Mouse (Mus musculus): ENCODE data around the gene Cfh.
"Not testable (repeated sequence)": the region's sequence is repeated elsewhere in the genome, so short reads cannot be mapped to it uniquely, and the experiment has no call there.

Gene Cfh

DNA sequence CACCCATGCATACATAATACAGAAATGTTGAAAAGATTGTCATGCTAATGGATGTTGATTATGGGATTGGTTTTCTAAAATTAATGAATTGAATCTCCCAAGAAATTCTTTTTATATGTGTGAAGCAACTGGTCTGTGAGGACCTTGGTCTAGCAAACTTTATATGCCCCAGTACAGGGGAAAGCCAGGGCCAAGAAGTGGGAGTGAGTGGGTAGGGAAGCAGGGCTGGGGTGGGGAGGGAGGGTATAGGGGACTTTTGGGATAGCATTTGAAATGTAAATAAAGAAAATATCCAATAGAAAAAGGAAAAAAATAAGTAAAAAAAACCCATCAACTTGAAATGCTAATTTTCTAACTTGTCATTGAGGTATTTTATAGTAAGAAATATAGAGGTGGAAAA, at the start of gene Cfh:
Gene Cfh (minus strand): TSS at position 101 of the 400 bp plus-strand sequence.
- in situ Hi-C loops (cut with MboI, MseI): not testable (repeated sequence)

DNA sequence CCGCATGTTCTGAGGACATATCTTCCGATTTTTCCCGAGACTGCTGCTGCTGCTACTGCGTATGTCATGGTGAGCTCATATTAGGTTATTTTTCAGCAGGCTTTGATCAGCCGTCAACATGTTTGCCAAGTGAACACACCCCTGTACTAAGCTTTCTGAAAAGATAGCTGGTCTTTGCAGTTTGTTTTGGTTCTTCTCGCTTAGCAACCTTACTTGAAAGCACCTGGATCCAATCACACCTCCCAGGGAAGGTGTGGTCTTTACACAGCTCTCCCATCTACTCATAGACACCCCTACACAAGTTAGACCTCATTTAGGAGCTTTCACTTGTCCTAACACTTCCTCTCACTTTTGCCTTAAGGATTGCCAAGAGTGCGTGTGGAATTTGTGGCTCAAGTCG, 43.1 kb upstream of the Cfh start:
- in situ Hi-C loops (cut with MboI, MseI): no loop called here

DNA sequence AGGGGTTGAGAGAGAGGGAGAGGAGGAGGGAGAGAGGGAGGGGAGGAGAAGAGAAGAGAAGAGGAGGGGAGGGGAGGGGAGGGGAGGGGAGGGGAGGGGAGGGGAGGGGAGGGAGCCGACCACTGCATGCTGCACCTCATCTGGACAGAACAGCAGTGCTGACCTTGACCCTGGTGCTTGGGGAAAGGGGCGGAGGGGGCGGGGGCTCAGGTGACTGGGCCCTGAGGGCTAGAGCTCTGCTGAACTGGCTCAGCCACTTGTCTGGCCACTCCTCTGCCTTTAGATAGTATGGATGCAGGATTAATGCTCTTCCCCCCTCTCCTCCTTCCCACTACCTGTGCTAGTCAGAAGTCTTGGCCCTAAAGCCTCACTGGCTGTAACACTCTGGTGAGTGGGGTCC, 41.7 kb upstream of the Cfh start:
- in situ Hi-C loops (cut with MboI, MseI): no loop called here

DNA sequence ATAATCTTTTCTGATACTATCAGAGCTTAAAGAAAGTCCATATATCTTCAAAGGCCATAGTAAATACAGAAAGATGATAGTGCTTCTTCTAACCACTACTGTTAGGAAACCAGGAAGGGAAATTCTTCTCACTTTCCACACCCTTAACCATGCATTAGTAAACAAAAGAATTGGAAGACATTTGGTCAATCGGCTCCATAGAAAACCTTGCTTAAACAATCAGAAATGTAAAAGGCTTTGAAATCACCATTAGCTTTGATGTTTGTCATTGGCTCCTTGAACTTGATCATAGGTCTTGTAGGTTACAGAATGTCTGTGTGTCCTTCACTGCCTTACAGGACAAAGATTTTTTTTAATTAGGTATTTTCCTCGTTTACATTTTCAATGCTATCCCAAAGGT, 21.8 kb upstream of the Cfh start:
- in situ Hi-C loops (cut with MboI, MseI): no loop called here

DNA sequence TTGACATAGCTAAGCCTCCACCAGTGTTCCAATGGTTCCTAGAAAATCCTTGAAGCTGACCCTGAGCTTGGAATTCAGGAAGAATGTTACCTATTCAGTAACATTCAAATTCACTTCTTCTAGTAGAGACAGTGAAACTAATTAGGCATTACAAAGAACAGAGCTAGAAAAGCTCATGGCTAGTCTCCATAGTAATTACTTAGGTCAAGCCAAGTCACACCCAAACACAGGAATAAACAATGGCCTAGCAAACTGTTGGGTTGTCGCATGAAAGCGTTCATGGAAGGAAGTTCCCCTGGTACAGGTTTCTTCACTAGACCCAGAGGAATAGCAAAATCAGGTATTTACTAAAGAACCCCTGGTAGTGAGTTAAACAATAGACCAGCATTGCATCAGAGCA, 4.9 kb upstream of the Cfh start:
- in situ Hi-C loops (cut with MboI, MseI): not testable (repeated sequence)

DNA sequence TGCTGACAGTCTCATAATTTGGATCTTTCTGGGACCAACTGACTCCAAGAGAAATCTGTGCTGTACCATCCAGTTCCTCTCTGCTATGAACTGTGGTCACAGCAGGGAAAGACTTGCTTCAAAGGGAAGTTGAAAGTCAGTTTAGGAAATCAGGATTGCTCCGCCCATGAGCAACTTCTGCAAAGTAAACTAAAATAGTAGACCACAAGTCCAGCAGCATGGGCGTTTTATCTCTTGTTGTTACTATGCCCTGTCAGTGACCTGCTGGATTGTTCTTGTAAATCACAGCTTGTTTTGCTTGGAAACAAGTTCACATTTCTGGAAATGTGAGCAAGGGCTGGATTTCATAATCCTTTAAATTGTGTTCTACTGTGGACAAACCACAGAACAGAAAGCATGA, 356 bp downstream of the Cfh start:
- in situ Hi-C loops (cut with MboI, MseI): no loop called here

DNA sequence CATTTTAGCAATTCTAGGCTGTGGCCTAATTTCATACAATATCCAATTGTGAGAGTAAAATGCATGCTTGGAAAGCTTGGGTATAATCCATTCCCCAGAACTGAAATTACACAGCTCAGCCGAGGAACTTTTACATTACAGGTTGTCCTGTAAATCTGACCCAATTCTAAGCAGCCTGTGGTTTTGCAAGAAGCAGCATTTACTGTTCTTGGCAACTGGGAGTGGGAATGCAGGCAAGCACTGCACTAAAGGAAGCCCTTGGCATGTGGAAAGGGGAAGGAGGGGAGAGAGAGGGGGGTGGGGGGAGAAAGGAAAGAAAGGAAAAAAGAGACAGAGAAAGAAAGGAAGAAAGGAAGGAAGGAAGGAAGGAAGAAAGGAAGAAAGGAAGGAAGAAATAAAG, 3.4 kb downstream of the Cfh start:
- in situ Hi-C loops (cut with MboI, MseI): no loop called here

DNA sequence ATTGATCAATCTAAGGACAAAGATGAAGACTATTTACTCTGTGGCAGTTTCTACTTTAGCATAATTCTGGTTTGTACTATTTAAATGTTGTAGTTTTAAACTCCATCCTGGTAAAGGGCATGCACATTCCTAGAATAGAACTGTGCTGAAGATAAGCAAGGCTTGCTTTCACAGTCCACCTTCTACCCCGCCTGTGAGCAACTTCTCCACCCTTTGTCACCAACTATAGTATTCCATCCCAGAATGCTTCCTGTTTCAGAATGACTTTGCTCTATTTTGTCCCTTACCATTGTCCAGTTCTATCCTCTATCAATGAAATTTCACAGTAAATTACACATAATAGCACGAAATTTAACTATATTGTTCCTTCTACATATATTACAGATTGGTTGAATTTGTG, 8.1 kb downstream of the Cfh start:
- in situ Hi-C loops (cut with MboI, MseI): no loop called here

DNA sequence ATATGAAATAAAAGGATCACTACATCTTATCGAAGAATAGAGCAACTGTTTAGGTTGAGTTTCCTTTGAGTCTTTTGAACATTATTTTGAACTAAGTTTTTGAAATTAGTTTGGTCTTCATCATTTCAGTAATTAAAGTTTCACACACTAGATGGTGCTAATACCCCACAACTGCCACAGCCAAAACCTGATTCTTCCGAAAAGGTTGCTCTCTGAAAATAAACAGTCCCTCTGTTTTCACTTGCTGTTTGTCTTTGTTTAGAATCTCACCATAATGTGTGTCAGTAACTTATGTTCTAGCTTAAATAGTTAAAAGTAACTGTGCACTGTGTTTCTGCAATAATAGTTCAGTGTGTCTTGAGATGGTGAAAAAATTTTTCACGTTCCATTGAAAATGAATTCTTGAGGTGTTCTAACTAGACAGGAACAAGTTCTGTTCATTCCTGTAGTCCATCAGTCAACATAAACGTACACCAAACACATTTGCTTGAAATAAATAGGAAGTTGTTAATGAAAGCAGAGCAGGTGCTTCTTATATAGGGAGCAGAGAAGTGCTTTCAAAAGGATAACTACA, 11.9 kb downstream of the Cfh start:
- in situ Hi-C loops (cut with MboI, MseI): no loop called here

DNA sequence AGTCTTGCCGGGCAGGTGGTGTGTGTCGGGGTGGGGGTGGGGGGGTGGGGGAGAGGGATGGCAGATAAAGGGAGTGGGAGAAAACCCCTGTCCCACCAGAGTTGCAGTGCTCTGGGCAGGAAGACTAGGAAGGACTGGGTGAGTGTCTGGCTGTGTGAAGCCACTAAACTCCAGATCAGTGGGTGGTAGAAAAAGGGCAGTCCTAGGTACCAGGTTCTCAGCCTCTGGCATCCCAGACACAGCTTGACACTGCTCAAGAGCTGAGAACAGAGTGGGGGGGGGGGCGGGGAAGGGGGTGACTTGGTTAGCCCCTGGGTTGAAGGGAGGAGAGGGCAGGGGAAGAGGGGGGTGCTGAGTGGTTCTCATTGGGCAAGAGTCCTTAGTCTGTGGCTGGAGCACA, 24.6 kb downstream of the Cfh start:
- in situ Hi-C loops (cut with MboI, MseI): no loop called here

DNA sequence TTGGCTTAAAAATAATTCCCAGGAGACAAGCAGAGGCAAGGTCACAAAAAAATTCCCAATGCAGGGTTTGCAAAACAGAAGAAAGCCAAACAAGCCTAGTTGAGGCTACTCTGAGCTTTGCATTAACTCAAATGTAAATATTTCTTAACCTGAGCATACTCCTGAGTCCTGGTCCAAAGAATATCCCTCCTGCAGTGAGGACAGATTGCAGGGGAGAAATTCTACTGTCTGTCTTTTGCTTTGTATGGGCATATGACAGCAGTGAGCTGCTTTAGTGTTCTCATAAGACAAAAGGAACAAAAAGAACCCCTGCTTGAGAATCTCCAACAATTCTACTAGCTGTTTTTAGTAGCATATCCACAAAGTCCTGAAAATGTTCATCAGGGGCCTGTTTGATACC, 114.1 kb downstream of the Cfh start:
- in situ Hi-C loops (cut with MboI, MseI): no loop called here

Data from T-helper 2 cell (primary cell).